Comparison of ENCODE assay signal across 8 mouse cellular contexts in the genomic region with DNA sequence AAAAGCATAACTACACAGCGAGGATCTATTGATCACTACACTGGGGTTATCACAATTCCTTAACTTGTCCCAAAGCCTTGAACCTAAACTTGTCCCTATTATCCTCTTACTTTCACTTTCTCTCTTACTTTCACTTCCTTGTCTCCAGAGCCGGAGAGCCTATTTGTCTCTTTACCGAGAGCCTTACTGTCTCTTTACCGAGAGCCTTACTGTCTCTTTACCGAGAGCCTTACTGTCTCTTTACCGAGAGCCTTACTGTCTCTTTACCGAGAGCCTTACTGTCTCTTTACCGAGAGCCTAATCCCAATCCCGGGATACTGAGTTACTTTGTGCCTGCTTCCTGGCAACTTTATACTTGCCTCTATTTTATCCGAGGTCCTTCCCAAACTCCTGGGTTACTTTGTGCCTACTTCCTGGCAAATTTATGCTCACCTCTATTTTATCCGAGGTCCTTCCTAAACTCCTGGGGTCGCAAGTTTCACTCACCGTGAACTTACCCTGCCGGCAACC.
DNase-seq lines count a peak whose midpoint lies in the region; TF ChIP-seq lines count a peak whose summit lies in the region.
"Not testable (repeated sequence)": the region's sequence is repeated elsewhere in the genome, so short reads cannot be mapped to it uniquely, and the experiment has no call there.

No protein-coding gene starts in this region.

- not testable (repeated sequence) for H3K27ac ChIP-seq in left cerebral cortex, adult 2 months

- TF ChIP-seq CTCF in left cerebral cortex, adult 2 months (IDR thresholded peaks at IDR 0.05): not testable (repeated sequence)

- intact Hi-C loops in heart, postnatal 10 days (cut with DNase I); left cerebral cortex, adult 2 months (cut with DNase I): not testable (repeated sequence)

- peak; percentile 5 for DNase-seq in adrenal gland, postnatal 10 days
- peak; percentile 40 for DNase-seq in gastrocnemius, adult 18-20 months (ENCODE audit: low spot score)
- DNase-seq in heart, postnatal 10 days: peak; percentile 25 to 26
- peak; percentile 8 for DNase-seq in kidney, postnatal 10 days
- DNase-seq in left cerebral cortex, adult 2 months (ENCODE audit: extremely low spot score in 1 of 2, low spot score in 2 of 2): peak; percentile 11 to 16
- peak; percentile 4 to 11 for DNase-seq in natural killer cell, adult 2 months (ENCODE audit: low spot score in 2 of 2)
- DNase-seq in spleen, postnatal 4 days (ENCODE audit: low spot score in 2 of 2): peak; percentile 15 to 75
- DNase-seq in urinary bladder, postnatal 36 days (ENCODE audit: low spot score in 2 of 2): peak; percentile 2 to 5

- H3K4me3 ChIP-seq in left cerebral cortex, adult 2 months: not testable (repeated sequence)
